Mouse (Mus musculus): ENCODE data around the gene Socs7.

GRCm38 (mm10) chr11:97410958-97411357 is 48.6 kb downstream of the Socs7 start:
- TF ChIP-seq CTCF (IDR thresholded peaks at IDR 0.05; ENCODE audit: extremely low read depth, insufficient read depth, insufficient read length, insufficient replicate concordance), result no peak
- no peak for TF ChIP-seq POLR2A (IDR thresholded peaks at IDR 0.05; ENCODE audit: low read depth, low read length)

Data from spleen, adult 2 months (tissue).